Mouse (Mus musculus): ENCODE data around the gene Doc2g.
"Not testable (repeated sequence)": the region's sequence is repeated elsewhere in the genome, so short reads cannot be mapped to it uniquely, and the experiment has no call there.

The Doc2g gene

GRCm38 (mm10) chr19:4018743-4019583 is 15.8 kb downstream of the Doc2g start:
- peak; percentile 90 to 91 for DNase-seq

- no peak for DNase-seq
These were observed 20.1 kb downstream of the Doc2g start for GRCm38 (mm10) chr19:4023185-4023584.

- no peak for DNase-seq
These were observed 24.5 kb downstream of the Doc2g start for GRCm38 (mm10) chr19:4027576-4027975.

GRCm38 (mm10) chr19:4032668-4033067 is 29.6 kb downstream of the Doc2g start:
- no peak for DNase-seq

GRCm38 (mm10) chr19:4033298-4033697 is 30.2 kb downstream of the Doc2g start:
- DNase-seq, result peak; percentile 63 to 79

GRCm38 (mm10) chr19:4033742-4034141 is 30.6 kb downstream of the Doc2g start:
- no peak for DNase-seq

- no peak for DNase-seq
These were observed 33.4 kb downstream of the Doc2g start for GRCm38 (mm10) chr19:4036327-4037045.

GRCm38 (mm10) chr19:4037154-4037787 is 34.2 kb downstream of the Doc2g start:
- not testable (repeated sequence) for DNase-seq

- DNase-seq, result peak; percentile 90 to 94
These were observed 34.7 kb downstream of the Doc2g start, which contains the start of gene Gstp1 for GRCm38 (mm10) chr19:4037788-4038232. Gene Gstp1, minus strand, starts transcription at chr19:4037985.

GRCm38 (mm10) chr19:4040941-4041340 is 37.8 kb downstream of the Doc2g start:
- DNase-seq, result not testable (repeated sequence)

GRCm38 (mm10) chr19:4041500-4041899 is 38.4 kb downstream of the Doc2g start:
- DNase-seq, result not testable (repeated sequence)

GRCm38 (mm10) chr19:4042124-4042523 is 39.0 kb downstream of the Doc2g start:
- DNase-seq, result peak; percentile 39 to 56

GRCm38 (mm10) chr19:4044109-4044508 is 41.0 kb downstream of the Doc2g start:
- DNase-seq, result not testable (repeated sequence)

- DNase-seq, result peak; percentile 89 to 90
These were observed 43.1 kb downstream of the Doc2g start, which contains the start of gene Gstp2 for GRCm38 (mm10) chr19:4045966-4046865. Gene Gstp2, minus strand, starts transcription at chr19:4046023.

- DNase-seq, result no peak
These were observed 43.7 kb downstream of the Doc2g start for GRCm38 (mm10) chr19:4046866-4047254.

GRCm38 (mm10) chr19:4047859-4048258 is 44.7 kb downstream of the Doc2g start:
- DNase-seq, result peak; percentile 85 to 95

GRCm38 (mm10) chr19:4049069-4049468 is 46.0 kb downstream of the Doc2g start:
- DNase-seq, result not testable (repeated sequence)

- DNase-seq, result no peak
These were observed 47.9 kb downstream of the Doc2g start for GRCm38 (mm10) chr19:4051016-4051415.

GRCm38 (mm10) chr19:4051741-4052515 is 48.8 kb downstream of the Doc2g start:
- DNase-seq, result peak; percentile 62 to 92

GRCm38 (mm10) chr19:4052516-4053030 is 49.5 kb downstream of the Doc2g start:
- no peak for DNase-seq

GRCm38 (mm10) chr19:4054613-4055012 is 51.5 kb downstream of the Doc2g start:
- no peak for DNase-seq
